Mouse (Mus musculus) CD4-positive helper T cell, adult 2 months (primary cell): Measurements from ENCODE around the gene E330017A01Rik.

ENCODE experiments used
- DNase-seq: peaks from one replicate; pipeline ENCODE4 v3.0.0-alpha.2; 2012; ENCODE audit warnings: low read depth, missing footprints, low spot score

Gene E330017A01Rik

GRCm38 (mm10) chr16:58663021-58663420, 24.5 kb upstream of the E330017A01Rik start:
- peak; percentile 25 for DNase-seq

DNA sequence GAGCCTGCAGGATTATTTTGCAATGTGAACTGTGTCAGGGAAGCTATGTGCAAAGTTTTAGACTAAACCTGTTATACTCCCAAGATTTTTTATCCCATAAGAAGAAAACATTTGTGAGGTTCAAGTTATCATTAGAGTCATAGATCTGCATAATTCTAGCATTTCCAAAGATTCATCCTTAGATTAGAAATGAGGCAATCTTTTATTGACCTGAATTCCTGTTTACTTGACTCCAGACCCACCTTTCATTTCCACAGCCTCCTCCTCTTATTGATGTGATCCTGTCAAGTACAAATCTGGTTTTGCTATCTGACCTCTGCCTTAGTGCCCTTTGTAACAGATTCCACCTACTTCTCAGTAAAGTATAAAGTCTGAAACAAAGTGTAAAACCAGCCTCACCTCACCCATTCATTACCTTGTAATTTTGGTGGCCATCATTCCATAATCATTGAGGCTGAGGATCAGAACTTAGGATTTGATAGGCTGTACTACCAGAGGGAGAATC, 23.8 kb upstream of the E330017A01Rik start:
- no peak for DNase-seq

DNA sequence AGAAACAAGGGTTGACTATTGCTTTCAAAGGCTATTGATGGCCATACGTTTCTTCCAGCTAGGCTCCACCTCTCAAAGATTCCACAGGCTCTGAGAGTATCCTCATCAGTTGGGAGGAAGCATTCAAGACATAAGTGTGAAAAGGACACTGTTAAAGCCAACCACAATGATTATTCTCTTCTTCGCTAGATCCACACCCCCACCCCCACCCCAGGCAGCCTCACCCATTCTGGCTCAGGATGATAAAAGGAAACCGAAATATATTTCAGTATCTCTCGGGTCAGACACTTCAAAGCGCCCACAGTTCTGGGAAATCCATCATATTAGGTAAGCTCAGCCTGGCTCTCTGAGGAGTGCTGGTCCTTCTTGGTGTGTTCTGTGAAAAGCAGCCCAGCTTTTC, 23.3 kb upstream of the E330017A01Rik start:
- DNase-seq: no peak

DNA sequence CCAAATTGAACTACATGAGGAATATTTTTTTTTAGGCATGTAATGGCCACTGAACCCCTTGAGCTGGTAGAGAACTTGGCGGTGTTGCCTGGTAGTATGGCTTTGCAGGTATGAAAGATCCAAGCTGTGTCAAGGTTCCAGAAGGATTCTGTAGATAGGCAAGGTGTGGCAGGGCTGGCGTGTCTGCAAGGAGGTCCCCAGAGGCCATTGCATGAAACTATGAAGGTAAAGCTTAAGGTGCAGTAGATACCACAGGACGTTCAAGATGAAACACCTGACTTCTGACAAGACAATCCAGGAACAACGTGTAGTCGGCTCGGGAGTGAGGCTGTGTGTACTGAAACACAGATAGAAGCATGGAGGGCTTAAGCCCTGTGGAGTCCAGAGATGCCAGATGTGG, 20.1 kb upstream of the E330017A01Rik start:
- no peak for DNase-seq

GRCm38 (mm10) chr16:58656526-58656925, 18.0 kb upstream of the E330017A01Rik start:
- no peak for DNase-seq

DNA sequence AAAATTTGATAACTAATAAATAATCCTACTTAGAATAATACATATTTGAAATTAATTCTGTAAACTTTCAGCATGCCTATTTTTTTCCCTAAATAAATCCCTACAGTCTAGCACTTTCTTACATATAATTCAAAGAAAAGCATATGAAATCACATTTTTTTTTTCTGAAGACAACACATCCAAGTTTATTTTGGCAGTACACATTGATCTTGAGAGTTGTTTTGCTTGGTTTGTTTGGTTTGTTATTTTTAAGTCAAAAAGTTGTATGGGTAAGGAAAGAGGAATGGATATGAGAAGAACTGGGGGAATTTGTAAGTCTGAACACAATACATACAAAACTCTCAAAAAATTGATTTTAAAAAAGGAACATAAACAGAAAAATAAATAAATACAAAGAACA, 17.2 kb upstream of the E330017A01Rik start:
- no peak for DNase-seq

DNA sequence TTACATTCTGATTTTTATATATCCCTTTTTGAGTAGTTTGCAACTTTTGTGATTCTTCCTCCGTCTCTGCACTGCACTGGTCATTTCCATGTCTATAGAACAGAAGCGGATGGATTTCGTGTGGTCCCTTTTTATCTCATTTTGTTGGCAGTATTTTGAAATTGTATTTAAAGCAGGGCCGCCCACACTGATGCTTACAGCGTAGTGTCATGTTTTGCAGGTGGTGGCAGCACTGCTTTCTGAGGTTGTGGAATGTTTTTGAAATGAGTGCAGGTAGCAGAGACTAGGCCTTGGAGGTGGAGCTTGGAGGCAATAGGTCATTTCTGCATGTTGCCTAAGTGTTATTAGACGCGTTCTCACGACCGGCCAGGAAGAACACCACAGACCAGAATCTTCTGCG, 11.4 kb upstream of the E330017A01Rik start:
- DNase-seq: no peak

DNA sequence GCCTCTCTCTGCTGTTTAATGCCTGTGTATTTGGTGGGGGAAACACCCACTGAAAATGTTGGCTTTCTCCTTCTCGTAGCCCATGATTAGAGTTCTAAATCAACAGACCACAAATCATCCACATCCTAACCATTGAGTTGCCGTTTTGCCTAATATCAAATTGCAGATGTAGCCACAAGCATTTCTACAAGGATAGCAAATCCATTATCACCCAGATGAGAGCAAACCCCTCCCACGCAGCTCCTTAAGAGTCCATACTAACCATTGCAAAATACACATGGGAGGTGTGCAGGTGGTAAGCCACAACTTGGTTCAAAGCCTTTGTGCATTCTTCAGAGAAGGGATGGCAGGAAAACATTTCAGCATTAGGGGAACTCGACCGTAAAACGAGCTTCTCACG, 523 bp downstream of the E330017A01Rik start:
- no peak for DNase-seq

DNA sequence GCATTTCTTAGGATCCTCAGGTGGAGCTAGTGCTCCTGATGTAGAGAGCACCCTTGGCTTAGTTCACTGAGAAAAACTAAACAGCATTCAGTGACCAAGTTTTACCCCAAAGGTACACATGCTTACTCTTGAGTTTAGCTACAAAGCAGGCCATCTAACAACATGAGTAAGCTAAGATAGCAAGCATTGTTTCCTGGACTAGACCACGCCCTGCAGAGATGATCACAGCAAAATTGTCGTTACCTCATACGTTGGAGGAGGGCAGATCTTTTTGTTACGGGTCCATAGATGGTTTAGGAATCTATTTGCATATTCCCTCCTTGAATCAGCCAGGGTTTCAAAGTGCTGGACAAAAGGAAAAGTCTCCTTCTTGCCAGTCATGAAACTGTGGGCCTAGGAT, 1.1 kb downstream of the E330017A01Rik start:
- DNase-seq: no peak

DNA sequence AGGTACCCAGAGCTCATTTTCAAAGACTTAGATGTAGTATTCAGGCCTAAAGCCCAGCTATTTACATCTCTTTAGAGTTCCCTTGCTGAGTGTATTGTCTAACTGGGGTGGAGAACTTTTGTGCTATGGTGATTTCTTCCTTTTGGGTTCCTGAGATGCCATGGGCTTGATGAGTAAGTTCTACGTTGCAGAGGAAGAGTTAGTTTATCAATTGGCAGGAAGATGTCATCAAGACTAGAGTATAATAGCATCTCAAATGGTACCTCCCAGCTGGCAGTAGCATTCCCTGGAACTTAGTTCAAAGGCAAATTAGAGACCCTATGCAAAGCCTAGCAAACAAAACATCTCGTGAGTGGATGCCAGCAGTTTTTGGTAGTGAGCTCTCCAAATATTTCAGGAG, 2.7 kb downstream of the E330017A01Rik start:
- DNase-seq: no peak

- no peak for DNase-seq
Observed at GRCm38 (mm10) chr16:58629736-58630135, 8.8 kb downstream of the E330017A01Rik start.

- DNase-seq: no peak
Observed at GRCm38 (mm10) chr16:58628968-58629367, 9.6 kb downstream of the E330017A01Rik start.

DNA sequence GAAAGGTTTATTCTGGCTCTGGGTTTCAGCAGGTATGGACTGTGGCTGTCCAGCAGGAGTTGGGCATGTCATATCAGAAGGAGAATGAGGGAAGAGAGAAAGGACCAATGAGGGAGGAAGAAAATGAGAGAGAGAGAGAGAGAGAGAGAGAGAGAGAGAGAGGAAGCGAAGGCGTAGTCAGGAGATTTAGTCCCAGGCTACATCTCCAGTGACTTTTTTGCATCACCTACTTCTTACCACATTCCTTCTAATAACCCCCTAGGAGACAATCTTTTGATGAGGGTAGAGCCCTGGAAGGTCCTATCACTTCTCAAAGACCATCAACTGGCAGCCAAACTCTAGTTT, 10.2 kb downstream of the E330017A01Rik start:
- no peak for DNase-seq

DNA sequence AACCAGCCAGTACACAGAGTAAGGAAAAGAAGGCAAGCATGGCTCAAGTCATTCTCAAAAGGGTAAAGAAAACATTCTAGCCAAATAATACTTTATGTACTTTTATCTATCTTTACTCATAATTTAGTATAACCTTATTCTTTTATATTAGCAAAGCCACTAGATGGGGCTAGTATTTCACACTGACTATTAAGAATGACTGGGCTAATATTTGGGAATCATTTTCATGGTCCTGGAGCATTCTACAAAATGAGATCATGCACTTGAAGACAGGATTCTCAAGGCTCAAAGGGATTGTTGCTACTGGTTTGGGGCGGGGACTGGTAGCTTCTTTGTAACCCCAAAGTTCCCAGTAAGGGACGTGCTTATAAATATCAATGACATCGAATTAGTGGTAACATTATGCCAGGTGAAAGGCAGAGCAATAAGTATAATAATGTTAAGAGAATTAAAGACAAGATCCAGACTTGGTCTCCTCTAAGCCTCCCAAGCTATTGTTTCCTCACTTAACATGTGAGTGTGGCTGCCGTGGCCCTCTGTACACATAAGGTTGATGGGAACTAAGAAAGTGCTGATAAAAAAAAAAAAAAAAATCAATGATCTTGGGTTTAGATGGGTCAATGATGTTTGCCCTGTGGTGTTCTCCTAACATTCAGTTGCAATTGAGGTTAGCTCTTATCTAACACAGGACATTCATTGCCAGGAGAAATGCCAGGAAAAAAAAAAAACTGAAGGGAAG, 10.8 kb downstream of the E330017A01Rik start:
- no peak for DNase-seq

DNA sequence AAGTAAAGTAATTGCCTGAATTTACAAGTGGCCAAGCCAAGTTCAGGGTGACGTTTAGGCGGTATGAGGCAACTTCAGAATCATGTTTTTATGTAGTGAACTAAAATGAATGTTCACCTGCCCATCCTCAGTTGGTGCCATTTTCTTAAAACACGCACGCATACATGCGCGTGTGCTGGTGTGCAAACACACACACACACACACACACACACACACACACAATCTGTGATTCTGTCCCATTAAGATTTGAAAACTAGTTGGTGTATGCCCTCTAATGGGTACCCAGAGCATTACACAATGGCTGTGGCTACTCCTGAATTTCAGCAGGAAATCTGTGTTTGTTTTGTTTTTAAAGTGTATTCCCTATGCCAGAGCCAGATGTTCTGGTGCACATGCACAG, 14.6 kb downstream of the E330017A01Rik start:
- DNase-seq: peak; percentile 41

- DNase-seq: no peak
Observed at GRCm38 (mm10) chr16:58623114-58623513, 15.4 kb downstream of the E330017A01Rik start.

DNA sequence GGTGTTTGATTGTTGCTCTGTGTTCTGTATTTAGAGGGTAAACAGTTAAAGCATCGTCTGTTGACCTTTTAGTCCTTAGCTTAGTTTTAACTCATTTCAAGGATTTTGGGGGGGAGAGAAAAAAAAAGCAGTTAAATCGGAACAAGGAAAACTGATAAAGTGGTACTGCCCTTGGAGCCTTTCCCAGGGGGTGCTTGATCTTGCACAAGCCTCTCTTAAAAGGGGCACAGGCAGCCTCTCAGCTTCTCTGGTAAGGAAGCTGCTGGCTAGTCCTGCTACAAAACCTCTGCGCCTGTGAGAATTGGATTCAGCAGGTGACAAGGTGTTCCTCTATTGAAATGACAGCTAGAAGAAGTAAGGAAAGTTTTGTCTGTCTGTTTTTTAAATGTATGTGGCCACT, 16.2 kb downstream of the E330017A01Rik start:
- no peak for DNase-seq

- DNase-seq: no peak
Observed at GRCm38 (mm10) chr16:58617346-58617745, 21.2 kb downstream of the E330017A01Rik start.

- no peak for DNase-seq
Observed at GRCm38 (mm10) chr16:58616878-58617277, 21.7 kb downstream of the E330017A01Rik start, which contains the start of gene Gm813. Gene Gm813 (minus strand): TSS chr16:58616978.

- no peak for DNase-seq
Observed at GRCm38 (mm10) chr16:58612969-58613368, 25.6 kb downstream of the E330017A01Rik start.

DNA sequence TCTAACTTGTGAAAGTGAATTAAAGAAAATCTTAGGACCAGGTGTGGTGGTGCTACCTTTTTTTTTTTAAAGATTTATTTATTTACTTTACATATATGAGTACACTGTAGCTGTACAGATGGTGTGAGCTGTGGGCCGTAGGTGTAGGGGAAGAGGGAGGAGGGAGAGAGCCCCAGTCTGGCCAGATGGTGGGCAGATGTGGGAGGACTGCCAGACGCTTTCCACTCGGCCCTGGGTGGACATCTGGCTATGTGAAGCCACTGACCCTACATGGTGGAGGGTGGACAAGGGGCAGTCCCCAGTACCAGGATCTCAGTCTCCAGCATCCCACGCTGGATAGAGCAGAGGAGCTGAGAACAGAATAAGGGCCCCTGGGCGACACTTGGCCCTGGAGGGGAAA, 31.4 kb downstream of the E330017A01Rik start:
- DNase-seq: no peak

- no peak for DNase-seq
Observed at GRCm38 (mm10) chr16:58604680-58605079, 33.9 kb downstream of the E330017A01Rik start.

- DNase-seq: no peak
Observed at GRCm38 (mm10) chr16:58603831-58604230, 34.7 kb downstream of the E330017A01Rik start.

GRCm38 (mm10) chr16:58600846-58601245, 37.7 kb downstream of the E330017A01Rik start:
- no peak for DNase-seq
